Mouse (Mus musculus): ENCODE data around the gene Bcl7a. TPM values are rescaled to one million over a fixed set of nuclear protein-coding genes. Genes with fewer than 3 reads are reported as not detected.

The Bcl7a gene
- polyA plus RNA-seq, 1 experiment = 11.9 TPM

GRCm38 (mm10) chr5:123326006-123326750, 17.5 kb upstream of the Bcl7a start:
- 46% methylated on average over 15 of the region's 15 CpGs for WGBS
- no peak for TF ChIP-seq POLR2A (IDR thresholded peaks at IDR 0.05; ENCODE audit: borderline replicate concordance, extremely low read depth, low read depth, low read length)
- TF ChIP-seq CTCF (IDR thresholded peaks at IDR 0.05; ENCODE audit: insufficient read depth, low read length) = no peak
- no peaks in the 10 kb centered on the region for H3K4me1 ChIP-seq (ENCODE audit: control insufficient read depth, insufficient read depth, low read length)
- no peak for DNase-seq
- H3K4me3 ChIP-seq (replicated peaks; ENCODE audit: extremely low read depth, low read depth, low read length) = no peak overlapping the region

GRCm38 (mm10) chr5:123326751-123327148, 16.9 kb upstream of the Bcl7a start:
- 55% methylated on average over 9 of the region's 9 CpGs for WGBS
- TF ChIP-seq POLR2A (IDR thresholded peaks at IDR 0.05; ENCODE audit: borderline replicate concordance, extremely low read depth, low read depth, low read length) (no peak), CTCF (IDR thresholded peaks at IDR 0.05; ENCODE audit: insufficient read depth, low read length) (no peak)
- no peak for DNase-seq
- H3K4me3 ChIP-seq (replicated peaks; ENCODE audit: extremely low read depth, low read depth, low read length) = no peak overlapping the region
- no peaks in the 10 kb centered on the region for H3K4me1 ChIP-seq (ENCODE audit: control insufficient read depth, insufficient read depth, low read length)

GRCm38 (mm10) chr5:123327686-123328085, 15.9 kb upstream of the Bcl7a start:
- TF ChIP-seq CTCF (IDR thresholded peaks at IDR 0.05; ENCODE audit: insufficient read depth, low read length) = no peak
- 75% methylated on average over 8 of the region's 8 CpGs for WGBS
- DNase-seq = no peak
- no peaks in the 10 kb centered on the region for H3K4me1 ChIP-seq (ENCODE audit: control insufficient read depth, insufficient read depth, low read length)
- H3K4me3 ChIP-seq (replicated peaks; ENCODE audit: extremely low read depth, low read depth, low read length) = no peak overlapping the region

- no peak for DNase-seq
- H3K4me1 ChIP-seq (ENCODE audit: control insufficient read depth, insufficient read depth, low read length) = no peaks in the 10 kb centered on the region
- H3K4me3 ChIP-seq (replicated peaks; ENCODE audit: extremely low read depth, low read depth, low read length) = no peak overlapping the region
- no peak for TF ChIP-seq POLR2A (IDR thresholded peaks at IDR 0.05; ENCODE audit: borderline replicate concordance, extremely low read depth, low read depth, low read length)
- no peak for TF ChIP-seq CTCF (IDR thresholded peaks at IDR 0.05; ENCODE audit: insufficient read depth, low read length)
- 78% methylated on average over 6 of the region's 6 CpGs for WGBS
These were observed 10.1 kb upstream of the Bcl7a start for GRCm38 (mm10) chr5:123333566-123333965.

- no peak for DNase-seq
- 69% methylated on average over 4 of the region's 4 CpGs for WGBS
- no peak for TF ChIP-seq CTCF (IDR thresholded peaks at IDR 0.05; ENCODE audit: insufficient read depth, low read length)
These were observed 7.3 kb upstream of the Bcl7a start for GRCm38 (mm10) chr5:123336205-123336961.

GRCm38 (mm10) chr5:123338463-123338862, 5.2 kb upstream of the Bcl7a start:
- 63% methylated on average over 3 of the region's 3 CpGs for WGBS
- TF ChIP-seq POLR2A (IDR thresholded peaks at IDR 0.05; ENCODE audit: borderline replicate concordance, extremely low read depth, low read depth, low read length) = no peak
- no peak for TF ChIP-seq CTCF (IDR thresholded peaks at IDR 0.05; ENCODE audit: insufficient read depth, low read length)
- DNase-seq = no peak
- Histone ChIP-seq H3K4me1 (ENCODE audit: control insufficient read depth, insufficient read depth, low read length) (0 out of 2 replicates have a peak, but pooled peaks cover under 1% of the 10 kb centered on the region), H3K4me3 (replicated peaks; ENCODE audit: extremely low read depth, low read depth, low read length) (no peak overlapping the region)

More at GRCm38 (mm10) chr5:123336205-123336961, 7.3 kb upstream of the Bcl7a start:
- H3K4me1 ChIP-seq (ENCODE audit: control insufficient read depth, insufficient read depth, low read length) = no peaks in the 10 kb centered on the region
- H3K4me3 ChIP-seq (replicated peaks; ENCODE audit: extremely low read depth, low read depth, low read length) = no peak overlapping the region

- under 1% methylated on average over 51 of the region's 51 CpGs for whole genome bisulfite sequencing
- Histone ChIP-seq H3K4me1 (ENCODE audit: control insufficient read depth, insufficient read depth, low read length) (0 out of 2 replicates have a peak, but pooled peaks cover 2% of the 10 kb centered on the region), H3K4me3 (replicated peaks; ENCODE audit: extremely low read depth, low read depth, low read length) (peak overlapping the region; percentile 88)
- no peak for DNase-seq
- no peak for TF ChIP-seq CTCF (IDR thresholded peaks at IDR 0.05; ENCODE audit: insufficient read depth, low read length)
- no peak for TF ChIP-seq POLR2A (IDR thresholded peaks at IDR 0.05; ENCODE audit: borderline replicate concordance, extremely low read depth, low read depth, low read length)
These were observed 961 bp downstream of the Bcl7a start for GRCm38 (mm10) chr5:123344628-123344962.

GRCm38 (mm10) chr5:123344963-123345852, 1.6 kb downstream of the Bcl7a start:
- H3K4me3 ChIP-seq (replicated peaks; ENCODE audit: extremely low read depth, low read depth, low read length) = peak overlapping the region; percentile 88
- TF ChIP-seq POLR2A (IDR thresholded peaks at IDR 0.05; ENCODE audit: borderline replicate concordance, extremely low read depth, low read depth, low read length) (peak; percentile 36; the same call in 1 of the 2 replicates), CTCF (IDR thresholded peaks at IDR 0.05; ENCODE audit: insufficient read depth, low read length) (no peak)
- WGBS = under 1% methylated on average over 84 of the region's 87 CpGs
- DNase-seq = peak; percentile 62
- 0 out of 2 replicates have a peak, but pooled peaks cover 2% of the 10 kb centered on the region for H3K4me1 ChIP-seq (ENCODE audit: control insufficient read depth, insufficient read depth, low read length)

Data from lung, adult 2 months (tissue).